Mouse (Mus musculus) kidney, embryonic 16.5 days (tissue): ENCODE measurements around the gene Zyx. TPM values are rescaled to one million over a fixed set of nuclear protein-coding genes. Genes with fewer than 3 reads are reported as not detected.

Source experiments
- polyA plus RNA-seq: library from polyadenylated mRNA; unstranded; fragments of >200 nt; fragmentation: Nextera tagmentation; extraction: Ambion mirVana; gene quantifications from 2 replicates; pipeline ENCODE4 v1.2.1, GENCODE M21; 2015

The Zyx gene
- polyA plus RNA-seq, 1 experiment from 2014 or later: 115 TPM

Other genes starting within 250 kb of the Zyx start
- gene Tas2r139, start 208.7 kb upstream of the Zyx start, polyA plus RNA-seq: not detected in 2 replicates
- gene Tas2r144, start 134.3 kb upstream of the Zyx start, polyA plus RNA-seq: not detected in 2 replicates
- 36.7 and 37.8 TPM in 2 replicates for gene Gstk1, start 103.7 kb upstream of the Zyx start, polyA plus RNA-seq
- 4.6 and 4.9 TPM in 2 replicates for gene Tmem139, start 87.7 kb upstream of the Zyx start, polyA plus RNA-seq
- gene Casp2, start 84.6 kb upstream of the Zyx start, polyA plus RNA-seq: 70.6 and 71.2 TPM in 2 replicates
- 0.17 and 0.29 TPM in 2 replicates for gene Clcn1, start 62.9 kb upstream of the Zyx start, polyA plus RNA-seq
- 0.11 and 0.13 TPM in 2 replicates for gene Fam131b, start 25.0 kb upstream of the Zyx start, polyA plus RNA-seq
- 8.2 and 8.6 TPM in 2 replicates for gene Epha1, start 23.6 kb downstream of the Zyx start, polyA plus RNA-seq
- not detected in 2 replicates for gene Tas2r143, start 50.6 kb downstream of the Zyx start, polyA plus RNA-seq
- gene Tas2r135, start 55.8 kb downstream of the Zyx start, polyA plus RNA-seq: not detected in 2 replicates
- not detected in 2 replicates for gene Tas2r126, start 84.9 kb downstream of the Zyx start, polyA plus RNA-seq
- gene Olfr458, start 115.6 kb downstream of the Zyx start, polyA plus RNA-seq: not detected in 2 replicates
- gene Olfr457, start 126.7 kb downstream of the Zyx start, polyA plus RNA-seq: not detected in 2 replicates
- gene Olfr456, start 137.6 kb downstream of the Zyx start, polyA plus RNA-seq: not detected in 2 replicates
- gene Olfr455, start 198.0 kb downstream of the Zyx start, polyA plus RNA-seq: not detected in 2 replicates
- gene Tcaf3, start 248.1 kb downstream of the Zyx start, polyA plus RNA-seq: not detected in 2 replicates